Mouse (Mus musculus) liver, postnatal 0 days (tissue): ENCODE results near the gene Magoh.

Experiments
- CTCF ChIP-seq: sonication (generic); IDR thresholded peaks from 2 replicates; pipeline ENCODE4 v1.5.1; 2016; ENCODE audit warnings: antibody characterized with exemption, low read depth
- EP300 ChIP-seq: IDR thresholded peaks from 2 replicates; pipeline ENCODE4 v1.6.1; 2016; ENCODE audit warnings: antibody characterized with exemption, low read depth, mild to moderate bottlenecking

GRCm38 (mm10) chr4:107923803-107924194, 44.2 kb downstream of the Magoh start:
- no peak for TF ChIP-seq EP300
- TF ChIP-seq CTCF, result no peak
